Mouse (Mus musculus) CH12.LX (cell line): Measurements from ENCODE around the gene Plekhb1.

Source experiments
- CHD2 ChIP-seq: IDR thresholded peaks from 2 replicates; pipeline ENCODE4 v1.6.1; 2011; ENCODE audit warnings: low read length, improper control_type of control experiment
- CTCF ChIP-seq, 2 experiments: IDR thresholded peaks in 1 of 2; conservative IDR thresholded peaks in 1 of 2; 2 replicates each; pipeline ENCODE4 v1.5.1; 2011 to 2012; ENCODE audit warnings: low read depth in 2 of 2, low read length in 2 of 2, improper control_type of control experiment in 1 of 2, inconsistent platforms in 1 of 2, mild to moderate bottlenecking in 1 of 2, moderate library complexity in 1 of 2
- EP300 ChIP-seq: IDR thresholded peaks from 2 replicates; pipeline ENCODE4 v1.6.1; 2011; ENCODE audit warnings: low read length, improper control_type of control experiment
- HCFC1 ChIP-seq: IDR thresholded peaks from 2 replicates; pipeline ENCODE4 v1.6.1; 2012; ENCODE audit warnings: low read depth, mild to moderate bottlenecking, inconsistent platforms, low read length, improper control_type of control experiment
- MAZ ChIP-seq: IDR thresholded peaks from 2 replicates; pipeline ENCODE4 v1.6.1; 2012; ENCODE audit warnings: low read depth, mild to moderate bottlenecking, inconsistent platforms, low read length, improper control_type of control experiment, moderate library complexity
- MXI1 ChIP-seq: IDR thresholded peaks from 2 replicates; pipeline ENCODE4 v1.6.1; 2011; ENCODE audit warnings: mild to moderate bottlenecking, low read depth, low read length, improper control_type of control experiment
- POLR2A ChIP-seq: IDR thresholded peaks from 2 replicates; pipeline ENCODE4 v1.6.1; 2011; ENCODE audit warnings: low read depth, mild to moderate bottlenecking, improper control_type of control experiment, low read length
- RAD21 ChIP-seq: IDR thresholded peaks from 2 replicates; pipeline ENCODE4 v1.6.1; 2011; ENCODE audit warnings: low read depth, mild to moderate bottlenecking, low read length, improper control_type of control experiment, moderate library complexity
- SMC3 ChIP-seq: IDR thresholded peaks from 2 replicates; pipeline ENCODE4 v1.6.1; 2011; ENCODE audit warnings: low read depth, low read length, improper control_type of control experiment
- TCF12 ChIP-seq: IDR thresholded peaks from 2 replicates; pipeline ENCODE4 v1.6.1; 2014; ENCODE audit warnings: low read depth, mild to moderate bottlenecking, inconsistent platforms, low read length, improper control_type of control experiment
- ZKSCAN1 ChIP-seq: IDR thresholded peaks from 2 replicates; pipeline ENCODE4 v1.6.1; 2012; ENCODE audit warnings: low read depth, inconsistent platforms, low read length, improper control_type of control experiment, borderline replicate concordance

GRCm38 (mm10) chr7:100674941-100675340 is 12.7 kb upstream of the Plekhb1 start:
- no peak for TF ChIP-seq POLR2A
- TF ChIP-seq CTCF (conservative IDR thresholded peaks at IDR 0.05 in 1 of 2, IDR thresholded peaks at IDR 0.05 in 1 of 2; ENCODE audit: low read depth in 2 of 2, low read length in 2 of 2) = no peak
- TF ChIP-seq SMC3 = no peak
- TF ChIP-seq EP300 = no peak
- no peak for TF ChIP-seq MXI1
- TF ChIP-seq HCFC1 = no peak
- TF ChIP-seq RAD21 = no peak
- TF ChIP-seq TCF12 = no peak
- TF ChIP-seq MAZ = no peak
- no peak for TF ChIP-seq CHD2
- TF ChIP-seq ZKSCAN1 = no peak
